Mouse (Mus musculus): ENCODE data around the gene Pygb.

Gene Pygb

GRCm38 (mm10) chr2:150839686-150840471, 53.3 kb downstream of the Pygb start:
- no peak for DNase-seq (ENCODE audit: low read depth, low spot score)

DNA sequence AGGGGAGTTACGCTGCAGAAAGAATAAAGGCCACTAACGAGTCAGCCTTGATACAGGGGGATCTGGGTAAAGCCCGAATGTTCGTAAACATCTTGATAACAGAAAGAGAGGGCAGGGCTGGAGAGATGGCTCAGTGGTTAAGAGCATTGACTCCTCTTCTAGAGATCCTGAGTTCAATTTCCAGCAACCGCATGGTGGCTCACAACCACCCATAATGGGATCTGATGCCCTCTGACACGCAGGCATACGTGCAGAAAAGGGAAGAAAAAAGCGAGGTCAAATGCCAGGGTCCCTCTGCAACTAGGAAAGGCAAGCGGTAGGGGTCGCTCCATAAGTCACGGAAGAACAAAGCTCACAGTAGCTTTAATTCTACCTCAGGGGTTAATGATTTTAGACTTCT, 54.6 kb downstream of the Pygb start:
- no peak for DNase-seq (ENCODE audit: low read depth, low spot score)

DNA sequence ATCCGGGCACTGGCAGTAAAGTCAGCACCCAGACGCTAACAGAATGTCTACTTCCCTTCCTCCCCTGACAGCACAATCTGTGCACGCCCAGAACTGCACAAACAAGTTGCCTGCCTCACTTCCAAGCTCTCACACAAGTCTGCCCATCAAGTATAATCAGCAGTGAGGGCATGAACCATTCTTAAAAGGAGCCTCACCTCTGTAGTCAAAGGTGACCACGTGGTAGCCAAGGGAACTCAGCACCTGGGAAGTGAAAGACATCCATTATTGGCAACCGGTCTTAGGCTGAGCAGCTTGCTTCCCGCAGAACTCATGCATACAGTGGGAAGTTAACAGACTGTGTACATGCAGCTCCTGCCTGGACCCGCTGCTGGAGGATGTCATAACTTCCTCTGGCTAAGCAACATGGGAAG, 55.5 kb downstream of the Pygb start:
- DNase-seq (ENCODE audit: low read depth, low spot score) = no peak

DNA sequence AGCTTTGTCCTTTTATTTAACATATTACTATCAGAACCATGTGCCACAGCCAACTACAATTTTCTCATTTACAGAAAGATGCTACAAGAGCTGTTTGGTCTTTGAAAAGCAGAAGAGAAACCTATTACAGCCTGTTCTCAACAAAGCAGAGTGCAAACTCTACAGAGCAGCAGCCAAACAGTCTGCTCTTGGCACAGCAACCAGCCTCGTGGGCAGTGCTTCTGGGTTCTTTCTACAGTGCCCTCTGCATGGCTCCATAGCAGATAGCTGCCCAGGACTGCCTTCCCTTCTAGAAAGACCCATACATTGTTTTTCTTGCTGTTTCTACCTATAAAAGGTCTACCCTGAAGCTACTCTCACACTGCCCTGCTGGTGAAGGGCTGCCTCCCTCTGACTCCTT, 58.3 kb downstream of the Pygb start:
- no peak for DNase-seq (ENCODE audit: low read depth, low spot score)

DNA sequence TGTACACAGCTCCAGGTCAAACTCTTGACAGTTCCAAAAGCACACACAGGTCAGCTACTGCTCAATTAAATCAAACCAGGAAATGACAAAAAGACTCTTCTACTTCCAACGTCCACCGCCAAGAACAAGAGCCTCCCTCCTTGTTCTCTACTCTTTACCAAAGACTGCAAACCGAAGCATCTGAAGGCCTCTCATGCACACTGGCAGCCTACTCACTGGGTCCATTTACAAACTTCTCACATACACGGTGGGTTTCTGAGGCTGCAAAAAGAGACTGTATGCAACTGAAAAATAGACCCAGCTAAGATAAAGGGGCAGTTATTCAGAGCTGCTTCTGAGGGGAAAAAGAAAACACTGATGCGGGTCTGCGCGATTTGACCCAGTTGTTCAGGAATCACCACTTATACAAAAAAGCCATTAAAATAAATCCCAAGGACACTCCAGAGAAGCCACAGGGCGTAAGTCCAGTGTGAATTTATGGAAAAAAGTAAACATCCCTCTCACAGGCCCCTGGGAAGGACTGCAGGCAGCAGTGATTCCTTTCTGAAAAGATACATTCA, 61.0 kb downstream of the Pygb start:
- DNase-seq (ENCODE audit: low read depth, low spot score) = no peak

GRCm38 (mm10) chr2:150851251-150851650, 64.7 kb downstream of the Pygb start:
- no peak for DNase-seq (ENCODE audit: low read depth, low spot score)

- no peak for DNase-seq (ENCODE audit: low read depth, low spot score)
Measured at GRCm38 (mm10) chr2:150855186-150855585, 68.7 kb downstream of the Pygb start.

- no peak for DNase-seq (ENCODE audit: low read depth, low spot score)
Measured at GRCm38 (mm10) chr2:150858724-150859487, 72.4 kb downstream of the Pygb start.

GRCm38 (mm10) chr2:150859709-150860470, 73.4 kb downstream of the Pygb start:
- DNase-seq (ENCODE audit: low read depth, low spot score) = no peak

GRCm38 (mm10) chr2:150861128-150861527, 74.6 kb downstream of the Pygb start:
- DNase-seq (ENCODE audit: low read depth, low spot score) = no peak

DNA sequence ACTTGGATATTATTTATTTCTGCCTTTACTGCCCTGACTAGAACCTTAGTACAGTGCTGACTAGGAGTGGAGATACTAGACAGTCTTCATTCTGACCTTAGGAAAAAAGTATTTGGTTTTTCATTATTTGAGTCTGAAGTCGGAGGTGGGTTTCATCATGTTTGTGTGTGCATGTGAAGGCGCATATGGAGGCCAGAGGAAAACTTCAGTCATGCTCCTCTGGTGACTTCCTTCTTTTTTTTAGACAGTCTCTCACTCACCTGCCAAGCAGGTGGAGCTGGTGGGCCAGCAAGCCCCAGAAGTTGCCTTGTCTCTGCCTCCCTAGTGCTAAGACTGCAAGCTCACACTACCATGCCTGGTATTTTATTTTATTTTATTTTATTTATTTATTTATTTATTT, 80.5 kb downstream of the Pygb start:
- no peak for DNase-seq (ENCODE audit: low read depth, low spot score)

DNA sequence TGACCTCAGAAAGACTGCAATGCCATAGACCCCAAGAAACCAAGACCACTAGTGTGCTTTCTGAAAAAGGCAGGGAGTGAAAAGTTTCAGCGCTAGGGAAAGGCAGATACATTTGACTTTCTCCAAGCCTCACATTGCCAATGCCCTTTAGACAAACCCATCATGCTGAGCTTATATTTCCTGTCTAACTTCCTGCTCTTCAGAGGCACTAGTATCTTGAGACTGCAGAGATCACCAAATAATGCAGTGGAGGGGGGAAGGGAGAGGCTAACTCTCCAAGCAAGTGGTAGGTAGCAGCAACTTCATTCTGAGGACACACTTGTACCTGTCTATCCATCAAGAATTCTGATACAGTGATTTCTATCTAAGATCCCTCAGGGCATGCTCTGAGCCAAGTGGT, 82.9 kb downstream of the Pygb start:
- DNase-seq (ENCODE audit: low read depth, low spot score) = no peak

DNA sequence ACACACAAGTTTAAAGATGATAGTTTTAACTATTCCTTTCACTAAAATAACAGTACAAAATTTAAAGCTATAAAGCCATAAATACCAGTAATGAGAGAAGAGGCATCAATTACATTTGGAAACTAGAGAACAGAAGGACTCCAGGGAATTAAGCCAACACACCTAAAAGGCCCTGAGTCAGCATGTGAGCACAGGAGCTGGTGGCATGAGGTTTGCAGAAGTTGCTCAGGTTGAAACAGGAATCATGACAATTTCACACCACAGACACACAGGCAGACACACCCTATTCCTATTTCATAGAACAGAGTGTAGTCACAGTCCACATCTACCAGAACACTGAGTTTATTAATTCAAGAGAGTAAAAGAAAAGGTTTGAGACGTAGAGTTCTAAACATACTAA, 88.0 kb downstream of the Pygb start:
- DNase-seq (ENCODE audit: low read depth, low spot score) = no peak

DNA sequence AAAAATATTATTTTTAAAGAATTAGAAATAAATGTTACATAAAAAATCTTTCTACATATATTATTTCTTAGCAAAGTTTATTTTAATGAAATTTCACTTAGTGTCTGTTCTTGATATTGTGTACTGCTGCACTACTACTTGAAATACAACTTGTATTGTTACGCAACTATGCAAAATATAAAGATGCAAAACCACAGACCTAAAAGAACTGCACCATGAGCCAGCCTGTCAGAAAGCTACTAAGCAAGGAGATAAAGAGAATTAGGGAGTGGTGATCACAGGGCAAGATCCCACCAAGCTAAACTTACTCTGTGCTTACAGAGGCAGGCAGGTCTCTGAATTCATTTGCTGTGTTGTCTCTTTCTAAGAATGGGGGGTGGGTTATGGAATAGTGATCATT, 88.7 kb downstream of the Pygb start:
- DNase-seq (ENCODE audit: low read depth, low spot score) = no peak

GRCm38 (mm10) chr2:150877561-150877960, 91.0 kb downstream of the Pygb start:
- DNase-seq (ENCODE audit: low read depth, low spot score) = no peak

All from c-Kit-negative CD71-positive TER-119-positive erythroid progenitor cells, embryonic 14.5 days (primary cell).